Mouse (Mus musculus): ENCODE measurements around the gene Diaph3.

DNA sequence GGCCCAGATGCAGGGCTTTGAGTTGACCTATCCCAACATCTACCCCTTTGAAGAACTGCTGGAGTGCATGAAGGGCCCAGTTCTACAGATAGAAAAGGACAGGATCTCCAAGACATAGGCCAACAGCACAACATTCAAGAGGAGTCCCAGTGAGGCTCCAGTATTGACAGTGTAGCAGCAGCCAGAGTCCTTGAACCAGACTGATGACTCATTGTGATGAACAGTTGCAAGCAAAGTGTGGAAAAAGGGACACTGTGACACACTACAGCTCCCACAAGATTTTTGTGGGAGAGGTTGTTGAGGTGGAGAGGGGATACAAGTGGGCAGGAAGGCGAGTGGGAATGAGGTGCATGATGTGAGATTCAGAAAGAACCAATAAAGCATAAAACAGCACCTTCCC lies 443.1 kb downstream of the Diaph3 start:
- TF ChIP-seq POLR2A (IDR thresholded peaks at IDR 0.05; ENCODE audit: borderline replicate concordance, extremely low read depth, low read depth, low read length): no peak
- no peak for TF ChIP-seq CTCF (IDR thresholded peaks at IDR 0.05; ENCODE audit: insufficient read depth, low read length)

Data from lung, adult 2 months (tissue).